Comparison of ENCODE assay signal across 9 mouse cellular contexts in the genomic region with DNA sequence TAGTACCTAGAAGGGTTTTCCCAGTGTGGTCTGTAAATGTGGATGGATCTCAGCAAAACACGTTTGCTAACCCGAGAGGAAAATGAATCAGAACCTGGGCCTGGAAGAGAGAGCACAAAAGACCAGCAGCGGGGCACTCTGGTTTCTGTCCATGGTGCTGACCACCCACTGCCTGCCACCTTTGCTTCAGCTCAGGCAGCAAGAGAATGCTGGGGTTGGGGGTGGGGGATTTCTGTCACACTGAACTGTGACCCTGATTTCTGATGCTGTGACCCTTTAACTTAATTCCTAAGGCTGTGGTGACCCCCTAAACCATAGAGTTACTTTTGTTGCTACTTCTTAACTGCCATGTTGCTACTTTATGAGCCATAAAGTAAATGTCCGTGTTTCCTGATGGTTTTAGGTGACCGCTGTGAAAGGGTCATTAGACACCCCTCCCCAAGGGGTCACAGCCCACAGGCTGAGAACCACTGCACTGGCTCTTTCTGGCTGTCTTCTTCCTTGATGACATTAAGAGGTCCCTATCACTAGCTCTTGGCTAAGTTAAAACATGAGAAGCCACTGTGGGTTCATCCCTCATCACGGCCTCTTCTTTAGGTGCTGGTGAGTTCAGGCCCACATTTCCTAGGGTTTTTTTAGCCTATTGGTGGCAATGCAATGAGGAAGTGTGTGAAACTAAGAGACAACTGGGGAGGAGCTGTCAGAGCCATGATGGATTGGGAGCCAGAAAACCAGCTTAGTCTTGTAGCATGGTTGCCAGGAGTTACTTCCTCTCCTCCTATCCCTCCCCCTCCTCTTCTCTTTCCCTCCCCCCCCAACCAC.
DNase-seq lines count a peak whose midpoint lies in the region; ATAC-seq and TF ChIP-seq lines count a peak whose summit lies in the region.
"Had no signal": no experiment of that assay in that cellular context is flagged by ENCODE, and none has a peak within 500 bp of the region (broad histone marks: within the 10 kb centered on the region; RNA-seq: fewer than 3 reads in every experiment).

No protein-coding gene starts in this region.

- TF ChIP-seq POLR2A in lung, adult 2 months (IDR thresholded peaks at IDR 0.05; ENCODE audit: borderline replicate concordance, extremely low read depth, low read depth, low read length), result no peak

- 27% methylated on average over 6 of the region's 6 CpGs for WGBS in lung, adult 2 months
- WGBS in hindbrain, embryonic 12.5 days, result 29% methylated on average over 6 of the region's 6 CpGs

- no peak overlapping the region for H3K4me3 ChIP-seq in lung, adult 2 months (replicated peaks; ENCODE audit: extremely low read depth, low read depth, low read length)
- no peak overlapping the region for H3K4me3 ChIP-seq in hindbrain, embryonic 12.5 days
- H3K4me3 ChIP-seq: limb, embryonic 13.5 days had no signal

- peak; percentile 26; the same call in 1 of the 2 replicates for ATAC-seq in hindbrain, embryonic 12.5 days (ENCODE audit: low FRiP score)
- no peak for ATAC-seq in megakaryocyte, adult 5-6 weeks (ENCODE audit: poor library complexity, severe bottlenecking)

- no peaks in the 10 kb centered on the region for H3K4me1 ChIP-seq in lung, adult 2 months (ENCODE audit: control insufficient read depth, insufficient read depth, low read length)
- peaks cover 20% of the 10 kb centered on the region for H3K4me1 ChIP-seq in hindbrain, embryonic 12.5 days
- H3K4me1 ChIP-seq: limb, embryonic 13.5 days had no signal

- H3K9ac ChIP-seq in hindbrain, embryonic 12.5 days, result no peak overlapping the region
- H3K9ac ChIP-seq: limb, embryonic 13.5 days had no signal

- no peaks in the 10 kb centered on the region for H3K9me3 ChIP-seq in hindbrain, embryonic 12.5 days (replicated peaks)
- H3K9me3 ChIP-seq: limb, embryonic 13.5 days had no signal

- no peaks in the 10 kb centered on the region for H3K36me3 ChIP-seq in hindbrain, embryonic 12.5 days
- H3K36me3 ChIP-seq: limb, embryonic 13.5 days had no signal

- H3K27ac ChIP-seq in hindbrain, embryonic 12.5 days, result no peak overlapping the region
- H3K27ac ChIP-seq: limb, embryonic 13.5 days had no signal

- H3K27me3 ChIP-seq in hindbrain, embryonic 12.5 days, result no peaks in the 10 kb centered on the region
- H3K27me3 ChIP-seq: limb, embryonic 13.5 days had no signal

- H3K4me2 ChIP-seq in hindbrain, embryonic 12.5 days (replicated peaks), result no peak overlapping the region
- H3K4me2 ChIP-seq: limb, embryonic 13.5 days had no signal

- no peak for TF ChIP-seq CTCF in lung, adult 2 months (IDR thresholded peaks at IDR 0.05; ENCODE audit: insufficient read depth, low read length)

- DNase-seq in lung, adult 2 months, result peak; percentile 5
- no peak for DNase-seq in lung, postnatal 25 days (ENCODE audit: low spot score)
- peak; percentile 75 for DNase-seq in adrenal gland, postnatal 14 days
- peak; percentile 40 to 43 for DNase-seq in lung, postnatal 4 days
- no peak for DNase-seq in frontal cortex, postnatal 25 days (ENCODE audit: low spot score in 2 of 2)
- no peak for DNase-seq in urinary bladder, postnatal 10 days (ENCODE audit: low spot score)

Comparison
In these comparisons a context has a peak if more than half of its experiments do, and no peak if none do; other contexts are left out.
1. DNase-seq: peak in lung, adult 2 months (single experiment), adrenal gland, postnatal 14 days (single experiment) and lung, postnatal 4 days (2 of 2); none in lung, postnatal 25 days (single experiment), frontal cortex, postnatal 25 days (0 of 2) and urinary bladder, postnatal 10 days (single experiment).